Mouse (Mus musculus) heart, postnatal 25 days (tissue): Measurements from ENCODE around the gene Tspyl3. TPM values are rescaled to one million over a fixed set of nuclear protein-coding genes. Genes with fewer than 3 reads are reported as not detected.

Source experiments
- DNase-seq: peaks from one replicate; pipeline ENCODE4 v3.0.0; 2022; ENCODE audit warnings: low spot score
- intact Hi-C: fragments of 180-260 bp; cut with DNase I; formaldehyde crosslinking; loops from one replicate; pipeline ENCODE4 v1.15.1; 2025
- total RNA-seq, 2 experiments: library from RNA; stranded (reverse); gene quantifications; 2 replicates each; pipeline ENCODE4 v1.2.3; 2021

Tspyl3 gene
- total RNA-seq, 2 experiments from 2014 or later: 1.4 to 1.5 TPM

DNA sequence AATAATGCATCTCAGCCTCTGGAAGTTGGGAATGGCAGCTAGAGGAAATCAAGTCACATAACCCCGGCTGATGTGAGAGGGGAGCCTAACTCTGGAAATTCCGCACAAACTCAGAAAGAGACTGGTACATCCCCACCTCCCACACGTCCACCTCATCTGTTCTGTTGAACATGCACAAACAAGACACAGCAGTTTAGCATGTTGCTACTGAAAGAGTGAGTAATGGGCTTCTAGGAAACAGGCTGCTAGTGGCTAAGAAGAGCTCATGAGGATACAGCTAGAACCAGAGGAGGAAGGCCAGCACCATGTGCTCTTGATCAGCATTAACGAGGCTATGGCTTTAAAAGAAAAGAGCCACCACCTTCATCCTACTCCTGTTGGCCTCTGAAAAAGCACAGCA, 12.7 kb upstream of the Tspyl3 start:
- intact Hi-C loops: loop anchor here (2.0 kb wide), 1 partner anchor 53 kb away; the partner anchor contains the start of gene Kif3b

DNA sequence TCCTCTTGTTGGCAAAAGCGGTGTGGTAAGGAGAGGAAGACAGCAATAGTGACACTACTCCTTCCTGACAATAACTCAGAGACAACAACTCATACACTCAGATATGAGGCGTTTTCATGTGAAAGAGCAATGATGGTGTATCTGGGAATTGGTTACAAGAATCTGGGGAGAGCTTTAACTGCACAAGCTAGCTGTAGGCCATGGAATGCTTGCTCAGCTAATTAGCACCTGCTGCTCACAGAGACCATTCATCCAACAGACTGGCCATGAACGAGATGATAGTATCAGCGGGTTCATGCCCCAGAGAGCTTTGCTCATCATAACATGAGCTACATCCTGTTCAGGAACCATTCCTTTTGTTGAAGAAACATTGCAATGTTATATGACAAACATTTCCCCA, 12.0 kb upstream of the Tspyl3 start:
- no peak for DNase-seq
- intact Hi-C loops: no loop called here

More for the DNA sequence above, 12.7 kb upstream of the Tspyl3 start:
- DNase-seq: no peak

DNA sequence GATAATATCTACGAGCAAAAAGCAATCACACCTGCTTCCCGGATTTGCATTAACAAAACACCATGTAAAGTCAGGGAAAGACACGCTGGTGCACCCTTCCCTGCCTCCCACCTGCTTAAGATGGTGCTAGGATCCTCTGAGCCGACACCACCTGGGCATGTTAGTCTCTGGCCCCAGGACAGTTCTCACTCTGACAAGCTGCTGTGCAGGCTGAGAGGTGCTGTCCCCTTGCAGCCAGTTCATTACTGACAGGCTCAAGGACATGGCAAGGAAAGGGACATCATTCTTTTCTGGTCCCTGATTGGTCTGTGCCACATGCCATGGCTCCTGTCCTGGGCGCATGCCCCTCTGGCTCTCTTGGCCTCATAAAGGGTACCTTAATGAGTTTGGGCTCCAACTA, 3.3 kb upstream of the Tspyl3 start:
- no peak for DNase-seq

DNA sequence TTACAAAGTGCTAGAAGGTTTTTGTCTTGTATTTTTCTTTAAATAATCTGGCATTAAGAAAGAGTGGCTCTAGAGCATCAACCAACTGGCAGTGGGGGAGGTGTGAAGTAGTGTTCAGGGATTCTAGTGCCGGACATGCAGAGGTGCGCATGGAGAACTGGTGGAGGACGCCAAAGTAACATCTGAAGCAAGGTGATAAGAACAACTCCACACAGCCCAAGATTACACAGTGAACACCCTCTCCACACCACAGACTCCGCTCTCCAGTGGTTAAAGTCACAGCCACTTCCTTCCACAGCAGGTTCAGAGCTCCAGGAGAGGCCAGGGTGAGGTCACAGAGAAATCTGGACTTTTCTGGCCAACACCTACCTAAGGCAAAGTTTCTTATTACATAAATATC, 2.7 kb upstream of the Tspyl3 start:
- intact Hi-C loops: no loop called here

More for the DNA sequence above, 3.3 kb upstream of the Tspyl3 start:
- intact Hi-C loops: no loop called here

DNA sequence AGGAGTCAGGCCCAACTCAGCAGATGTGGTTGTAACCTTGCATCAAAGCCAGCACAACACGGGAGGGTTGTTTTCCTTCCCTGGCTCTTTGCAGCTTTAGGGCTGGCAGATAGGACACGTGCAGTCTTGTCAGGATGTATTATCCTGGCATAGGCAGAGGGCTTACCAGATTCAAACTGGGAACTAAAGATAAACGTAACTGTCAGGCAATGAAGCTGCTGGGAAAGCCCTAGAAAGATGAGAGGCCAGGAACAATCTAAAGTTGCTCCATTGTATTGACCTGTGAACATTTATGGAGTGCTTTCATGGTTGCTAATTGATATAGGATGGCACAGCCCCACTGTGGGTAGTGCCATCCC, 333 bp upstream of the Tspyl3 start:
- intact Hi-C loops: no loop called here
- DNase-seq: no peak

More for the DNA sequence above, 2.7 kb upstream of the Tspyl3 start:
- DNase-seq: no peak

DNA sequence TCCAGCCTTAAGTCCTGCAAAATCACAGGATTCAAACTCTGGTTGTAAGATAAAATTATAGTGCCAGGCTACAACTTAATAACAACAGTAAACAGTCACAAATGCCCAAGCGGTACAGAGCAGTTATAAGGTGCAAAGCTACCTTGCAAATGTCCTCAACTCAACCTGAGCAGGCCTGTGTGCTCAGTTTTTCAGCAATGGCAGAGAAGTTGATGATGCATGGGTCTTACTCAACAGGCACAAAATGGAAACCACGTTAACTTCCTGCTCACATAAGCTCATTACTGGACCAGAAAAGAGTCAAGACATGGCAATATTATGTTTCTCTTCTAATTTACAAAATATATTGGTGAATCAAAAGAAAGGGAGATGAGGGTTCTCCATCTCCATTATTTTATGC, 2.7 kb downstream of the Tspyl3 start:
- DNase-seq: no peak
- intact Hi-C loops: no loop called here

DNA sequence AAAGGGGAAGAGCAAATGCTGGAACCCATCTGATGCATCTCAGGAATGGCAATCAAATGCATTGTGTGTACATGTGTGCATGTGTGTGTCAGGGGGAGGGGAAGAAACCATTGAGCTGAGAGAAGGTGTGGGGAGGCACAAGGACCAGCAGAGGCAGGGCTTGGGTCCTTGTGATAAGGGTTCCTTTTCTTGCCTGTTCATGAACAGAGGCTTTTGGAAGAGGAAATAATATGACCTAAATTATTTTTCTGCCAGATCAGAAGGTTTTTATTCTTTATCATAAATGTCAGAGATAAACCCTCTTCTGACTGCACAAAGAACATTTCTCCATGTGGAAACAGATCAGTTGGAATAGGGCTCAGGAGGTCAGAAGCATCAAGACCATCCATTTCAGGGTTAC, 3.1 kb downstream of the Tspyl3 start:
- DNase-seq: no peak
- intact Hi-C loops: no loop called here

DNA sequence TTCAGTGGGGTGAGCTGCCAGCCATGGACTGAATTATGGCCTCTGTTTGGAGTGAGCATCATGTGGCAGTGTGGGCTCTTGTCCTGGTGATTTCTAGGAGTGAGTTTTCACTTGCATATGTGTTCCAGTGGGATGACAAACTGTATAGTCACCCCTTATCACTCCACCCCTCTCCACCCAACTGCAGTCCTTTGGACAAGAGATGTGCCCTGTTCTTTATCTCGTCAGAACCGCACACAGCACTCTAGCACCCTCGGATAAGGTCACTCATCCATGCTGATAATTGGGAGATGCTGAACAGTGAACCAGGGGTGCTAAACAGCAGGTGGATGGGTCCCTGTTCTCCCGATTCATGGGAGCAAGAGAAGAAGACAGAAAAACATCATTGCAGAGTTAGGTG, 3.6 kb downstream of the Tspyl3 start:
- no peak for DNase-seq
- intact Hi-C loops: no loop called here

DNA sequence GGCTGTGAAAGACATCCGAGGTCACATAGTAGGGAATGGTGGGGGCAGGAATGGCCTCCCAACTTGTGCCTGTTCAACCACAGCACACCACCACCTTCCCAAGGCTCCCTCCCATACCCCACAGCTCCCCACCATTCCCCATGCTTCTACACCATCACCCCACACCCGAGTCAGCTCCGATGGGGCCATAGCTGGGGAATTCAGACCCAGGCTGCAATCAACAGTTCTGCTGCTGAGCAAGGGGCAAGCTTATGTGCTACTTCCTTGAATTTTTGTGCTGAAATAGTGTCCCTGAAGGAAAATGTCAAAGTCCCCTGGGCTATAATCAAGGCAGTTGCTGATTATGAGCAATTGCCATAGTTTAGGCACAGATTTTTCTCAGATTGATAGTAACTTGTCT, 6.7 kb downstream of the Tspyl3 start:
- intact Hi-C loops: no loop called here

DNA sequence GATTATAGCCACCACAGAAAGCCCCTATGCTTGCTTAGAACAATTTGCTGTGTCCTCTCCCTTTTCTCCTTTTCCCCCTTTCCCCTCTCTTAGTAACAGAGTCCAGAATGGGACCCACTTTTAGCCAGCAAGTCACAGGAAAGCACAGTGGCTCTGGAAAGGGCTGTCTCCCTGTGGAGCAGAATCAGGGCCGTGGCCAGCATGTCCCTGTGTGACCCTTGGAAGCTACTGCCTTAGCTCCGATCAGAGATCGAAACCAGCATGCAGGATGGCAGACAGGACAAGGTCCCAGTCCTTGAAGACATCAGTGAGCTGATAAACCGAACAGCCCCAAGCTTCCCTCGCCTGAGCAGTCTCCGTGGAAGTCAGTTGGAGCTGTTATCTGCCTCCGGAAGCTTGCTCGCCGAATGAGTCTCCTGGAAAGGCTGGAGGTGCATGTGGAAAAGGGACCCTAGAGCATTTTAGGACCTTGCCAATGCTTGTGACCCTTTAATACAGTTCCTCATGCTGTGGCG, 7.4 kb downstream of the Tspyl3 start:
- intact Hi-C loops: no loop called here
- DNase-seq: no peak

More for the DNA sequence above, 6.7 kb downstream of the Tspyl3 start:
- DNase-seq: no peak

DNA sequence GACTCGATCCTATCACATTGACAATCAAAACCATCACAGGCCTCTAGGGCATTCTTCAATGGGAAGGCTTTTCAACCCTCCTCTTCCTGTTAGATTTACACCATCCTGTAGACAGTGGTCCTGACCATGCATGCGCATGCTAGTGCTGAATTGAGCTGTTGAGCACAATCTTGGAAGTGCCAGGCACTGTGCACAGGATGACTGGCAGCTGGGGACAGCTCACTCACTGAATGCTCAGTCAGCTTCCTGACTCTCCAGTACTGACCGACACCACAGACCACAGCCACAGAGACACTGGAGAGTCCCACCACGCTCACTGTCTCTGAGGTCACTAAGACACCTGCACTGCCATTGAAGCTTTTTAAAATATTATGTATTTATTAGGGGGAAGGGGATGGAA, 9.8 kb downstream of the Tspyl3 start:
- DNase-seq: no peak
- intact Hi-C loops: no loop called here

DNA sequence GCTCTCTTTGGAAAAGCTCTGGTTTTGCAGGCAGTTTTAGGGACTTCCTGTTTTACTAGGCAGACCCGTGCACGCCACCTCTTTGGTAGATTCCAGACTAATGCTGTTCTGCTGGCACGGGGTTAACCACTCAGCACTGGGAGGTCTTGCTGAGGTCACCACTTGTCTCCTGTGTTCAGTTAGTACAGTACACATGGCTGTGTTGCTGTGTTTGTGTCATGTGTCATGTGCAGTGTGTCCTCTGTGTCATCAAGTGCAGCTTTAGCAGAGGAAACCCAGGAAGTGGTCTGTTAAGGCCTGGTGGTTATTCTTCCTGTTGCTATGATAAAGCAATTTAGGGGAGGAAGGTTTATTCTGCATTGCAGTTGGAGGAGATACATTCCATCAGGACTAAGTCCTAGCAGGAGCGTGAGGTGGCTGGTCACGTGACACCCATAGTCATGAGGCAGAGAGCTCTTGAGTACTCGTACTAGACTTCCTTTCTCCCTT, 10.4 kb downstream of the Tspyl3 start:
- DNase-seq: no peak
- intact Hi-C loops: no loop called here

DNA sequence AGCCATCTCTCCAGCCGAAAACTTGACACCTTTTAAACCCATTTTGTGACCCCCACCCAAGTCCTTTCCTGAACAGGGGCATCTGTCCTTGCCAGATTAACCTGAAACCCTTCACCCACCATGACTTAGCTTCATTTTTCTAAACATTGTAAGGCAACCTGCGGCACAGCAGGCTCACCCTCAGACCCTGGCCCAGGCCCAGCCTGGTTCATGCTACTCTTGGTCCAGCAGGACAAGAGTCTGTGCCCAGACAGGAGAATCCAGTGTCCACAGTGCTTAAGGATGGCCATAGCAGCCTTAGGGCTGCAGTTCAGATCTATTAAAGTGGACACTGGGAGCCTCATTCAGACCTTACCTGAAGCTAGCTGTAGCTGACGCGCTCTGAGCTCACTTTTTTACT, 11.9 kb downstream of the Tspyl3 start:
- DNase-seq: no peak
- intact Hi-C loops: no loop called here

DNA sequence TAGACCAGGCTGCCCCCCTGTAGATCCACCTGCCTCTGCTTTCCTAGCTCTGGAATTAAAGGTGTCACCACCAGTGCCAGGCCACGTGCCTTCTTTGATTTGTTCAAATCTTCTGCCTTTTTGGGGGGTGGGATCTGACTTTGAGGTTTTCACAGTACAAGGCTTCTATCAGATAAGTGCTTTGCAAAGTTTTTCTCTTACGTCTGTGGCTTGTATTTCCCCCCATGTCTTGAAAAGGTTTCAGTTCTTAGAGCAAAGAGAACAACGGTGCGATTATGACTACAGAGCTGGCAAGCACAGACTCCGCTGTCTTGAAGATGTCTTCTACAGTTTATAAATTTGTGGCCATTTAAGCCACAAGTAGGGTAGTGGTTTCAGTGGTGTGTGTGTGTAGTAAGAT, 13.8 kb downstream of the Tspyl3 start:
- intact Hi-C loops: no loop called here
- DNase-seq: no peak

DNA sequence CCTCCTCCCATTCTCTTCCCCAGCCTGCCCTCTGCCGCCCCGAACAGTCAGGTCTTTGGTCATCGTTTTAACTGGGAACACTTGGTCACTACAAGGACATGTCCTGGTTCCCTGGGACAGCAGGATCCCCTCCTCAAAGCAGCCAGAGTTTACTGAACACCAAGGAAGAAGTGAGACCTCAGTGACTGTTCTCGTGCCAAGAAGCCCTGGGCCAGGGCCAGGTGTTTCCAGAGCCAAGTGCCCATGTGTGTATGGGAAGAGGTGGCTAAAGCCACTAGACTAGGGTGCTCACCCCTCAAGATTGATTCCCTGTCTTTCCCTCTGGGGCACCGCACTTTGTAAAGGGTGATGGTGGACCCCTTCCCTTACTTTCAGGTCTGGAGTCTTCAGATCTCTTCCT, 16.0 kb downstream of the Tspyl3 start:
- DNase-seq: no peak
- intact Hi-C loops: no loop called here

DNA sequence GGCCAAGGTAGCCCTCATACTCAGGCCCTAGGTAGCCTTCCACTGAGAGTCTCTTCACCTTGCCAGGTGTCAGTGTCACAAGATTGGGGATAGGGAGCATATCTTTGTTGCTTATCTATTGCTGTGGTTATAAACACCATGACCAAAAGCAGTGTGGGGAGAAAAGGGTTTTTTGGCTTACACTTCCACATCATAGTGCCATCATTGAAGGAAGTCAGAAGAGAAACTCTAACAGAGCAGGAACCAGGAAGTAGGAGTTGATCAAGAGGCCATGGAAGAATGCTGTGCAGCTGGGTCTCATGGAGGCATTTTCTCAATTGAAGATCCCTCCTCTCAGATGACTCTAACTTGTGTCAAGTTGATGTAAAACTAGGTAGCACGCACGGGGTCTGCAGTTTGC, 17.1 kb downstream of the Tspyl3 start:
- intact Hi-C loops: no loop called here
- DNase-seq: no peak

DNA sequence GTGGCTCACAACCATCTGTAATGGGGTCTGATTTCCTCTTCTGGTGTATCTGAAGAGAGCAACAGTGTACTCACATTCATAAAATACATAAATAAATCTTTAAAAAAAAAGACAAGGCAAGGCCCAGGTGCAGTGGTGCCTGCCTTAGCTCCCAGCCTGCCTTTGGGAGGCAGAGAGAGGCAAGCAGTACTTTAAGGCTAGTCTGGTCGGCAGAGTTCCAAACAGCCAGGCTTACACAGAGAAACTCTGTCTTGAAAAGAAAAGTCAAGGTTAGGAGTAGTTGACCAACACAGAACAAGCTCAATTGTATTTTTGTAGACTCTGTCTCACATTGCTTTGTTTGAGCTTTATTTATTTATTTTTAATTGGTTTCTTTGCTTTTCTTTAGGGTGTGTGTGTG, 22.5 kb downstream of the Tspyl3 start:
- DNase-seq: no peak
- intact Hi-C loops: no loop called here

DNA sequence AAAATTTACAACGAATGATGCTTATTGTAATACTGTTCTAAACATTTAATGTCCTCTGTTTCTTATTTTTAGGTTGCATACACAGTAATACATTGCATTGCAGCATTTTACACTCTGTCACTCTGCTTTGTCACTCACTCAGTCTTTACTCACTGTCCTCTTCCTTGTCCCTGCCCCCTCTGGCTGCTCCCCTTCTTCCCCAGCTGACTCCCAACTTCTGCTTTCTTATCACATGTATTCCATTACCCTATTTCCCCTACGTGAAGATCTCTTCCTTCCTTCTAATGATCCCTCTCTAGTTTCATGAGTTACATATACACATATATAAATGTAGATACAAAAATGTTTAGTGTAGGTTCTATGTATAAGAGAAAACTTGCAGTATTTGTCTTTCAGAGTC, 26.1 kb downstream of the Tspyl3 start:
- no peak for DNase-seq
- intact Hi-C loops: no loop called here

DNA sequence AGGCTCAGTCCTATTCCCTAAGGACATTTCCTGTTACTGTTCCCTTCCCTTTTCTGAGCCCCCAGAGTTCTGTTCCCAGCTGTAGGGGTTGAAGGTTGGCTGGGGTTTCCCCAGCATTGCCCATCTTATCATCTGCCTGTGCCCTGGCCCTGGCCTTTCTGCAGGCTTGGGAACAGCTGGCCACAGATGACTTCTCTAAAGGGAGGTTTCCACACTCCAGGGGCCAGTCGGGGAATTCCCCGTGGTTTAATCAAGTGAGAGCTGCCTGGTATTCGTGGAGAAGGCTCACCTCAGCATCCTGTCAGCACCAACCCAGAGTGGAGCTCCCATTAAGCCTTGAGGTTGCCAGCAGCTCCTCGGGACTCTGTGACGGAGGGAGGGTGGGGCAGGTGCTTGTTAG, 26.8 kb downstream of the Tspyl3 start:
- DNase-seq: no peak

DNA sequence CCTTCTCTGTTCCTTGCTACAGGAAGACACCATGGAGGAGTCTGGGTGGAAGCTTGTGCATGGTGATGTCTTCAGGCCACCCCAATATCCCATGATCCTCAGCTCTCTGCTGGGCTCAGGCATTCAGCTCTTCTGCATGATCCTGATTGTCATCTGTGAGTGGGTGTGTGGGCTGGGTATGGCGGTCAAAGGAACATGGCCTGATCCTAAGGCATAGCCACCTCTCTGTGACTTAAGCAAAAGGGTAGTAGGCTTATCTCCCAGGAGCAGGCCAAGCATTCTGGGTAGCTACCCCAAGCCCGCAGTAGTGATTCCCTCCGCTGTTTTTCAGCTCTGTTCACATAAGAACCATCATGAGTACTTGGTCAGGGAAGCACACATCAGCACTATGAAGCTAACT, 31.0 kb downstream of the Tspyl3 start:
- DNase-seq: no peak
- intact Hi-C loops: no loop called here

More for the DNA sequence above, 26.8 kb downstream of the Tspyl3 start:
- intact Hi-C loops: no loop called here

DNA sequence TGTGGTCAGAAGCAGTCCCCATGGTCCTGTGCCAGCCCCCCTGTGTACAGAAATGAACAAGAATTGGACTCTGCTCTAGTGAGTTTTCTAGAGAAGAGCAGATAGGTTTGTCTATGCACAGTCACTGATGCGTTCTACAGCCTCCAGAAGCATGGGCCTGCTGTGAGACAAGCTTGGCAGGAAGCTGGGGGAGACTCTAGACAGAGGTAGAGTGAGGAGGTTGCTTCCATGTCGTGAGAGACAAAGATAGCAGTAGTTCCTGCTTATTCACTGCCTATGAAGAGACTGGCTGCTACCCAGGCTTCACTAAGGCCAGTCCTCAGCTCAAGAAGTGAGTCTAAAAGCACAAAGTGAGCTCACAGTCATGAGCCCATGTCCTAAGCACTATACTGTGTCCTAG, 34.0 kb downstream of the Tspyl3 start:
- no peak for DNase-seq
- intact Hi-C loops: no loop called here

DNA sequence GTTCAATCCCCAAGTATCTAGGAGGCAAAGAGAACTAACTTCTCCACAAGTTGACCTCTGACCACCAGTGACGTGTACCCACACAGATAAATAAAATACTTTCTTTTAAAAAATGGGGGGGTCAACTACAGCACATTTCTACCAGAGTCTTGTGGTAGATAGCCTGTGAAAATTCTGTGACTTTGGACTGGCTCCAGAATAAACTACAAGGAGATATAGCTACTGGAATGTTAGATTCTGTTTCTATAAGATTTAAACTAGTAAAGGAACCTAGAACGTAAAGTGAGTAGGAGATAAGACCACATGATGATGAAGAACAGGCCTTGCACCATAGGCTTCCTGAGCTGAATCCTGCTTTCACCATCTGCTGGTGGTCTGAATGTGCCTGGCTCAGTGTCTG, 37.4 kb downstream of the Tspyl3 start:
- intact Hi-C loops: no loop called here
- no peak for DNase-seq

DNA sequence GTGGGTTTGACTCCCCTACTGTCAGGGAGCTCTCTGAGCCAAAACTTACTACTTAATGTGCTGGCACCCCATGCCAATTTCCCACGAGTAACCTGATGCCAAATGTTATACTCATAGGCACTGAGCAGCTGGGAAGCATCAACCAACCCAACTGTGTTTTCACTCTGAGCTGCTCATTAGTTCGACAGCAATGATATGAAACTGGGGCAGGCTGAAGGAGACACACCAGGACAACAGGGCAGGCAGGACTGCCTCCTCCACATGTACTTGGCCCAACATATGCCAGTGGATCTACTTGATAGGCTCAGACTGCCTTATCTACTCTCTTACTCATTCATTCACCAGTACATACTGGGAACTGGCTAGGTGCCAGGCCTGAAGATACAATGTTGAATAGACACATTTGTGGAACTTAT, 39.1 kb downstream of the Tspyl3 start:
- no peak for DNase-seq
- intact Hi-C loops: no loop called here
